Mouse (Mus musculus): ENCODE data around the gene Unk.

GRCm38 (mm10) chr11:116057237-116057881 is 27.2 kb downstream of the Unk start:
- no peak for TF ChIP-seq CTCF (IDR thresholded peaks at IDR 0.05; ENCODE audit: low read depth)
- no peak for TF ChIP-seq EP300 (optimal IDR thresholded peaks at IDR 0.05)

Data from stomach, postnatal 0 days (tissue).